Mouse (Mus musculus): Measurements from ENCODE around the gene Hmmr. TPM values are rescaled to one million over a fixed set of nuclear protein-coding genes. Genes with fewer than 3 reads are reported as not detected.
A peak's percentile ranks its signal among the peaks of the same experiment; 100 is the strongest.
"Not testable (repeated sequence)": the region's sequence is repeated elsewhere in the genome, so short reads cannot be mapped to it uniquely, and the experiment has no call there.

Hmmr gene
- total and polyA plus RNA-seq, 3 experiments: 0.13 to 0.21 (median 0.20) TPM

DNA sequence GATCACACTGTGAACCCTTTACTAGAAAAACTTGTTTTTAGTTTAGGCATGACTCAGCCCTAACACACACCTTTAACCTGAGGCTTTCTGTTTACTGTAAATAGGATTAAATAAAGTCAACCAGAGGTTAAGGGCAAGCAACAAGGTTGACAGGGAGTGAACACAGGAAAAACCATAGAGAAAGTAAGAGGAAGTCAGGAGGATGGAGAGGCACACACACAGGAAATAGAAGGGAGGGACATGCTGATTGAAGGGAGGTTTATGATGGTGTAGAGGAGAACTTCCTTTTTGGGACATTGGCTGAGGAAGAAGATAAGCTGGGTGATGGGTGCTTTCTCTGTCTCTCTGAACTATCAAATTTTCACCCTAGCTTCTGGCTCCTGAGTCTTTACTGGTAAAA, 14.9 kb downstream of the Hmmr start:
- Histone ChIP-seq H3K79me2 (replicated peaks; ENCODE audit: control insufficient read depth, insufficient read depth, low read length) (no peaks in the 10 kb centered on the region), H3K9ac (ENCODE audit: low read depth, low read length) (no peak overlapping the region), H3K4me1 (ENCODE audit: control insufficient read depth, insufficient read depth, low read length) (no peaks in the 10 kb centered on the region; the same call in 1 of the 2 replicates), H3K4me3 (no peak overlapping the region), H3K36me3 (ENCODE audit: control insufficient read depth, insufficient read depth, low read length) (no peaks in the 10 kb centered on the region), H3K27ac (no peak overlapping the region), H3K27me3 (ENCODE audit: control insufficient read depth, insufficient read depth, low read length) (no peaks in the 10 kb centered on the region)
- TF ChIP-seq CTCF (IDR thresholded peaks at IDR 0.05) (no peak), EP300 (IDR thresholded peaks at IDR 0.05; ENCODE audit: insufficient read depth, low read depth, low read length) (no peak), POLR2A (IDR thresholded peaks at IDR 0.05; ENCODE audit: insufficient read depth, low read depth, low read length) (no peak)
- no peak for DNase-seq
- intact Hi-C loops (cut with DNase I): no loop called here

DNA sequence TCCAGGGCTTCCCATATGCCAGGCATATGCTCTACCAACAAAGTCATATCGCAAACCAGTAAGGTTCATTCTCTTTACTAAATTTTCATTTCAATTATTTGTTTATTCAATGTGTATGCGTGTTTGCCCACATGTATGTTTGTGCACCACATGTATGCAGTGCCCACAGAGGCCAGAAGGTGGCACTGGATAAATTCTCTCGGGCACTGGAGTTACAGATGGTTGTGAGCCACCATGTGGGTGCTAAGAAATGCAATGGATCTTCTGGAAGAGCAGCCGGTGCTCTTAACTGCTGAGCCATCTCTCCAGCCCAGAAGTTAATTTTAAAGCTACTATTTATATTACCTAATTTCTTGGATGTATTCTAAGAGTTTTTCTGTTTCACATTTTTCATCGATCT, 17.7 kb downstream of the Hmmr start:
- intact Hi-C loops (cut with DNase I): loop anchor here (2.0 kb wide), 1 partner anchor 13 kb away; no protein-coding TSS in a partner anchor
- WGBS: 94% methylated on average over 5 of the region's 5 CpGs
- Histone ChIP-seq H3K27ac (no peak overlapping the region), H3K4me3 (no peak overlapping the region), H3K9ac (ENCODE audit: low read depth, low read length) (no peak overlapping the region), H3K4me1 (ENCODE audit: control insufficient read depth, insufficient read depth, low read length) (no peaks in the 10 kb centered on the region; the same call in 1 of the 2 replicates), H3K36me3 (ENCODE audit: control insufficient read depth, insufficient read depth, low read length) (no peaks in the 10 kb centered on the region), H3K79me2 (replicated peaks; ENCODE audit: control insufficient read depth, insufficient read depth, low read length) (no peaks in the 10 kb centered on the region), H3K27me3 (ENCODE audit: control insufficient read depth, insufficient read depth, low read length) (no peaks in the 10 kb centered on the region)
- TF ChIP-seq CTCF (IDR thresholded peaks at IDR 0.05) (0 out of 2 replicates have a peak, but pooled peaks have one; percentile 3), POLR2A (IDR thresholded peaks at IDR 0.05; ENCODE audit: insufficient read depth, low read depth, low read length) (no peak)
- DNase-seq: no peak

DNA sequence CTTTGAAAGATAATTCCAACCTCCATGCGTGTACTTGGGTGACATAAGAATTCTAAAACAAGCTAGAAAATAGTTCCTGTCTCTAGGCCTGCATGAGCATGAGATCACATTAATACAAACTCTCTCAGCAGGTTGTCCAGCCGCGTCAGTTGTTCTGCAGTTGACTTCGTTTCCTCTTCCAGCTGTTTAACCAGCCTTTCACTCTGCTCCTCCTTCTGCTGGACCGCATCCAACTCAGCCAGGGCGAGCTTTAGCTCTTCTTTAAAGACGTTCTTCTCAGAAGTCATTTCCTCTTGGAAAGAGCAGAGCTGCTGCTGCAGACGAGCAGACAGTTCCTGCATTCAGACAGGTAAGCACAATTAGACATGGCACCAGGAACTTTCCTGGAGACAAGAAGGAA, 19.4 kb downstream of the Hmmr start:
- Histone ChIP-seq H3K79me2 (replicated peaks; ENCODE audit: control insufficient read depth, insufficient read depth, low read length) (no peaks in the 10 kb centered on the region), H3K9ac (ENCODE audit: low read depth, low read length) (no peak overlapping the region), H3K4me1 (ENCODE audit: control insufficient read depth, insufficient read depth, low read length) (no peaks in the 10 kb centered on the region; the same call in 1 of the 2 replicates), H3K4me3 (no peak overlapping the region), H3K36me3 (ENCODE audit: control insufficient read depth, insufficient read depth, low read length) (no peaks in the 10 kb centered on the region), H3K27ac (no peak overlapping the region), H3K27me3 (ENCODE audit: control insufficient read depth, insufficient read depth, low read length) (no peaks in the 10 kb centered on the region)
- TF ChIP-seq EP300 (IDR thresholded peaks at IDR 0.05; ENCODE audit: insufficient read depth, low read depth, low read length): no peak
- TF ChIP-seq CTCF (IDR thresholded peaks at IDR 0.05): no peak
- TF ChIP-seq POLR2A (IDR thresholded peaks at IDR 0.05; ENCODE audit: insufficient read depth, low read depth, low read length): no peak
- peak; percentile 38 to 46 for DNase-seq
- 44% methylated on average over 8 of the region's 8 CpGs for WGBS
- intact Hi-C loops (cut with DNase I): loop anchor here (2.0 kb wide), 1 partner anchor 15 kb away; no protein-coding TSS in a partner anchor

DNA sequence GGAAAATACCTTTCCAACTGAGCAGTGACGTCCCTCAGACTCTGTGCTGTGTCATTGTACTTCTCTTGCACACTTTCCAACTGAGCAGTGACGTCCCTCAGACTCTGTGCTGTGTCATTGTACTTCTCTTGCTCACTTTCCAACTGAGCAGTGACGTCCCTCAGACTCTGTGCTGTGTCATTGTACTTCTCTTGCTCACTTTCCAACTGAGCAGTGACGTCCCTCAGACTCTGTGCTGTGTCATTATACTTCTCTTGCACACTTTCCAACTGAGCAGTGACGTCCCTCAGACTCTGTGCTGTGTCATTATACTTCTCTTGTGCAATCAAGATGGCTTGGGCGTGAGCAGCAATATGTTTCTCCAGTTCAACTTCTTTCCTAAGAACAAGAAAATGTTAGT, 23.3 kb downstream of the Hmmr start:
- WGBS: 91% methylated on average over 6 of the region's 6 CpGs
- H3K27me3 ChIP-seq (ENCODE audit: control insufficient read depth, insufficient read depth, low read length); H3K36me3 ChIP-seq (ENCODE audit: control insufficient read depth, insufficient read depth, low read length); intact Hi-C loops (cut with DNase I); DNase-seq; H3K27ac ChIP-seq; H3K4me3 ChIP-seq; H3K9ac ChIP-seq (ENCODE audit: low read depth, low read length); H3K79me2 ChIP-seq (replicated peaks; ENCODE audit: control insufficient read depth, insufficient read depth, low read length); H3K4me1 ChIP-seq (ENCODE audit: control insufficient read depth, insufficient read depth, low read length): not testable (repeated sequence)

DNA sequence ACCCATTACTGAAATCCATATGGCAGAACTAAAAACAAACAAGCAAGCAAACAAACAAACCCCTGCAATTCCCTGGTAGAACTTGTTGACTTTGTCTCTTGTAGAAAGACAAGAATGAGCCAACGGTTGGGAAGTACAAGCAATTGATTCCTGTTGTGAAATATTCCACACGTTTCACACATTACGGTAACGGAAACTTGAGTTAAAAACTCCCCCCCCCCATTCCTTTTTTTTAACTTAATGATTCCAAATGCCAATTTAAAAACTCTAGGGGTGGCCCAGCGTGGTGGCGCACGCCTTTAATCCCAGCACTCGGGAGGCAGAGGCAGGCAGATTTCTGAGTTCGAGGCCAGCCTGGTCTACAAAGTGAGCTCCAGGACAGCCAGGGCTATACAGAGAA, 38.1 kb downstream of the Hmmr start, which contains the start of gene Mat2b:
Gene Mat2b, minus strand, starts transcription at position 101 of the 400 bp plus-strand sequence.
- H3K9ac ChIP-seq (ENCODE audit: low read depth, low read length): peak within 1 kb of the TSS; percentile 71
- 74% methylated on average over 9 of the region's 9 CpGs for WGBS
- TF ChIP-seq POLR2A (IDR thresholded peaks at IDR 0.05; ENCODE audit: insufficient read depth, low read depth, low read length): no peak
- TF ChIP-seq CTCF (IDR thresholded peaks at IDR 0.05): no peak
- TF ChIP-seq EP300 (IDR thresholded peaks at IDR 0.05; ENCODE audit: insufficient read depth, low read depth, low read length): no peak
- intact Hi-C loops (cut with DNase I): no loop called here
- no peaks in the 10 kb centered on the region for H3K27me3 ChIP-seq (ENCODE audit: control insufficient read depth, insufficient read depth, low read length)
- H3K27ac ChIP-seq: peak within 1 kb of the TSS; percentile 96
- H3K79me2 ChIP-seq (replicated peaks; ENCODE audit: control insufficient read depth, insufficient read depth, low read length): peaks cover 4% of the 10 kb centered on the region; the same call in 1 of the 2 replicates
- DNase-seq: no peak
- H3K36me3 ChIP-seq (ENCODE audit: control insufficient read depth, insufficient read depth, low read length): peaks cover 12% of the 10 kb centered on the region
- peak within 1 kb of the TSS; percentile 75 for H3K4me3 ChIP-seq
- H3K4me1 ChIP-seq (ENCODE audit: control insufficient read depth, insufficient read depth, low read length): peaks cover 8% of the 10 kb centered on the region

DNA sequence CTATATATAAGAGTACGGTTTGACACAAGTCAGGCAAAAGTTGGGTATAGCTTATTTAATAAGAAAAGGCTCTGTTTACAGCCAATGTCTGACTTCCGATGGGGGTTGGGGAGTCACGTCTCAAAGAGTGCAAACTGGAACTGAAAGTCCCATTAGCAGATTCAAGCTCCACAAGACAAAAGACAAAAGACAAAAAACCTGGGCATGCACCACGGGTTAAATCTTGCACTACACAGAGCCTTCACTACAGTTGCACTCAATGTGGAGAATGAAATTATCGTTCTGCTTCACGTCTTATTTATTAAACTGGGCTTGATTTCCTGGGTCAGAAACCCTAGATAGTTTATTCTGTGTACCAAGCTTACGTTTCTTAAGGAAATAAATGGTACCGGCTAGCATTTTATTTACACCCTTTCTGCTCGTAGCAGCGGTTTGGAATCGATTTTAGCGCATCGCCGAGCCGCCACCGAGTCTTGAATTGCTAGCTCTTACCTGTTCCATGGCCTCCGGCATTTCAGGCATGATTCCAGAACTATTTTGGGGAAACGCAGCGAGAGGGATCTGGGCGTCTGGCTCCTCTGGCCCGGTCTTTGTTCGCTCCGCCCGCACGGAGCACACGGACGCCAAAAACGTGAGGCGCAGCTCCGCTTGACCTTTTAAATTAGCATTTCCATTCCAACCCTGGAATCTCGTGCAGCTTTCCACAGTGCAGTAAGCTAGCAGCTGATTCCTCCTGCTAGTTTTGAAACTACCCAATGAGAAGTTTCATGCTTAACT, 38.7 kb downstream of the Hmmr start:
- Histone ChIP-seq H3K4me3 (peak overlapping the region; percentile 75), H3K4me1 (ENCODE audit: control insufficient read depth, insufficient read depth, low read length) (peaks cover 11% of the 10 kb centered on the region), H3K27me3 (ENCODE audit: control insufficient read depth, insufficient read depth, low read length) (no peaks in the 10 kb centered on the region), H3K9ac (ENCODE audit: low read depth, low read length) (peak overlapping the region; percentile 71), H3K27ac (peak overlapping the region; percentile 96), H3K79me2 (replicated peaks; ENCODE audit: control insufficient read depth, insufficient read depth, low read length) (peaks cover 5% of the 10 kb centered on the region), H3K36me3 (ENCODE audit: control insufficient read depth, insufficient read depth, low read length) (peaks cover 13% of the 10 kb centered on the region)
- peak; percentile 79 to 83 for DNase-seq
- intact Hi-C loops (cut with DNase I): no loop called here
- TF ChIP-seq CTCF (IDR thresholded peaks at IDR 0.05): no peak
- peak; percentile 75 for TF ChIP-seq POLR2A (IDR thresholded peaks at IDR 0.05; ENCODE audit: insufficient read depth, low read depth, low read length)
- 0 out of 2 replicates have a peak, but pooled peaks have one; percentile 42 for TF ChIP-seq EP300 (IDR thresholded peaks at IDR 0.05; ENCODE audit: insufficient read depth, low read depth, low read length)
- under 1% methylated on average over 31 of the region's 31 CpGs for WGBS
